Mouse (Mus musculus) erythroblast, embryonic 14.5 days (primary cell): ENCODE measurements at regions not wholly inside any gene's neighbourhood (a gene's known extent, or its start where the extent isn't known, plus 50 kb on each side); places are given as distances from the start of the nearest gene placed in this dataset.

Source experiments
- GATA1 ChIP-seq: IDR thresholded peaks from 2 replicates; pipeline ENCODE4 v1.6.1; 2012; ENCODE audit warnings: low read length, inconsistent platforms, mixed read lengths
- TAL1 ChIP-seq: IDR thresholded peaks from 3 replicates; pipeline ENCODE4 v1.6.1; 2012; ENCODE audit warnings: low read length, inconsistent platforms, mixed read lengths

DNA sequence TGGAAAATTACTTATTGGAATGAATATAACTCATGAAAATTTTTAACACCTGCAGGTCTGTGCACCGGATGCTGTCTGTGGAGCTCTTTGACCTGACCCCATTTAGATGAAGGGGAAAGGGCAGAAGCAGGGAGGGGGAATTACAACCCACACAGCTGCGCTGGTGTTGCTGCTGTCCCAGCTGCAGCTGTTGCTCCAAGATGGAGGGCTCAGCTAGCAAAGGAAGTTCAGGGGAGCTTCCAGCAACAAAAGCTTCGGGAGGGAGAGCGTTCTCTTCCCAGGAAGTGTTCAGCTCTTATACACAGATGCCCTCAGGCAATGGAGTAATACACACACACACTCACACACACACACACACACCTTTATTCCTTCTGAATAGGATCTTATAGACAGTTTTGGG is 219.6 kb downstream of the Car2 start:
- TF ChIP-seq GATA1 (no peak), TAL1 (no peak)
